Mouse (Mus musculus) left cerebral cortex, adult 9 months (tissue): ENCODE measurements around the gene Mettl9.
"Not testable (repeated sequence)": the region's sequence is repeated elsewhere in the genome, so short reads cannot be mapped to it uniquely, and the experiment has no call there.

Source experiments
- DNase-seq, 2 experiments: peaks; one replicate each; pipeline ENCODE4 v3.0.0; 2022; ENCODE audit warnings: low spot score in 2 of 2

Mettl9 gene

DNA sequence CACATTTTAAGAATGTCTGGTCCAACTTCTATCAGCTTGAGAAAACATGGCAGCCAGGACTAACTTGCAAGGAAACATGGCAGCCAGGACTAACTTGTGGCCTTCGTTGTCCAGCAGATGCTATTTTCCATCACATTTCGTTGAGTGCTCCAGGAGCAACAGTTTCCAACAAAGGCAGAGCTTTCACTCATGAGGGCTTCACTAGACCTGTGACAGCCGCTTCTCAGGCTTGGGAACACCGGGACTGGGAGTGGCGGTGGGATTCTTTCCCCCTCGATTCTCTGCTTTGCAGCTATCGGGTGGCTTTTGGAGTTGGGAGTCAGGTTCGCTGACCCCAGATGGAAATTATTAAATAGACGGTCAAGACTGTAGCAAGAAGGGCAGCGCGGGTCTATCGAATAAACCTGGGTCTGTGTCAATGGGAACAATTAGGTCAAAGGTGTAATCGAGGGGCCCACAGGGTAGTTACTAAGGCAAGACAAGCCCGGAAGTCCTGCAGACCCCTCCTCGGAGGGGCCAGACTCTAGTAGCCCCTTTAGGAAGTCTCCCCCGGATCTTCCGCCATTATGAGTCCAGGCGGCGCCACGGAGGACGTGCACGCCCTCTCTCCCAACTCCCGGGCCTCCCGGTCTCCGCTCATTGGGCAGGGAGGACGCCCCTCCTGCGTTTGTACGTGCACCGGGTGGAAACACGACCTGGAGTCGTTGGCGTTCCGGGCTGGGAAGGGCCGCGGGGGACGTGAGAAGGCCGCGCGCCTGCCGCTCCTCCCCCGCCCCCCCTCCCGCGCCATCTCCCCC, at the start of gene Mettl9:
Gene Mettl9, plus strand, starts transcription at position 590 of the 797 bp plus-strand sequence.
- DNase-seq: peak; percentile 71 to 93

GRCm38 (mm10) chr7:120991191-120991590, 43.1 kb upstream of the Mettl9 start:
- no peak for DNase-seq

DNA sequence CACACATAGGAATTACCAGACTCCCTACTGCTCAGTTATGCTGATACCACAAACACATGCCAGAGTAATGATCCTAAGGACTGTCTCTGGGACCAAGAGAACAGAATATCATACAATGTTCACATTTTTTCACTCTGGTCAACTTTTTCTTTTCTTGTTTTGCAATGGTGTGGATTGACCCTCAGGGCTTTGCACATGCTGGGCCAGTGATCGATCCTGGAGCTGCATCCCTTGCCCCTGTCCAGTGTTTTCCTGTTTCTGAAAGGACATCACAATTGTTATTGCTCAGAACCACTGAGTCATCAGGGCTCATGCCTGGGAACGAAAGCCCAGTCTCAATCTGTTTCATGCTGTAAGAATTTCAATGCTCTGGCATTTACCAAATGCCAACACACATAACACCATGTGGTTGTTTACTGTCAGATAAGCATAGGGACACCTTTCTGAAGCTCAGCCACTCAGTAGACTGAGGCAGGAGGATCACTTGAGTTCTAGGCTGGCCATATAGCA, 35.2 kb upstream of the Mettl9 start:
- DNase-seq: no peak

- no peak for DNase-seq
Measured at GRCm38 (mm10) chr7:121000065-121000822, 34.0 kb upstream of the Mettl9 start.

DNA sequence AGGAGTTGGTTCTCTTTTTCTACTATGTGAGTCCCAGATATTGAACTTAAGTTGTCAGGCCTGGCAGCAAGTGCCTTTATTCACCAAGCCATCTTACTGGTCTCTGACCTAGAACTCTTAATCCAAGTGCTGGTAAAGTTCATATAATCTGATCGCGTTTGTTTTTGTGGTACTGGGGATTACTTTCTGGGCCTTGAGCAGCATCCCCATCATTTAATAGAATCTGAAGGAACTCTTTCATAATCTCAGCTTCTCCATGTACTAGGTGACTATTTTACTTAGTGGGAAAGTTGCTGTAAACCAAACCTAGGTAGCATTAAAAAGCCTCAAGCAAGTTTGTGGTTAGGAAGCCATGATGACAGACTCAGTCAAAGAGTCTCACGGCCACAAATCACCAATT, 32.4 kb upstream of the Mettl9 start:
- DNase-seq: no peak

GRCm38 (mm10) chr7:121002407-121002928, 31.8 kb upstream of the Mettl9 start:
- DNase-seq: no peak

- DNase-seq: no peak
Measured at GRCm38 (mm10) chr7:121003793-121004418, 30.3 kb upstream of the Mettl9 start.

DNA sequence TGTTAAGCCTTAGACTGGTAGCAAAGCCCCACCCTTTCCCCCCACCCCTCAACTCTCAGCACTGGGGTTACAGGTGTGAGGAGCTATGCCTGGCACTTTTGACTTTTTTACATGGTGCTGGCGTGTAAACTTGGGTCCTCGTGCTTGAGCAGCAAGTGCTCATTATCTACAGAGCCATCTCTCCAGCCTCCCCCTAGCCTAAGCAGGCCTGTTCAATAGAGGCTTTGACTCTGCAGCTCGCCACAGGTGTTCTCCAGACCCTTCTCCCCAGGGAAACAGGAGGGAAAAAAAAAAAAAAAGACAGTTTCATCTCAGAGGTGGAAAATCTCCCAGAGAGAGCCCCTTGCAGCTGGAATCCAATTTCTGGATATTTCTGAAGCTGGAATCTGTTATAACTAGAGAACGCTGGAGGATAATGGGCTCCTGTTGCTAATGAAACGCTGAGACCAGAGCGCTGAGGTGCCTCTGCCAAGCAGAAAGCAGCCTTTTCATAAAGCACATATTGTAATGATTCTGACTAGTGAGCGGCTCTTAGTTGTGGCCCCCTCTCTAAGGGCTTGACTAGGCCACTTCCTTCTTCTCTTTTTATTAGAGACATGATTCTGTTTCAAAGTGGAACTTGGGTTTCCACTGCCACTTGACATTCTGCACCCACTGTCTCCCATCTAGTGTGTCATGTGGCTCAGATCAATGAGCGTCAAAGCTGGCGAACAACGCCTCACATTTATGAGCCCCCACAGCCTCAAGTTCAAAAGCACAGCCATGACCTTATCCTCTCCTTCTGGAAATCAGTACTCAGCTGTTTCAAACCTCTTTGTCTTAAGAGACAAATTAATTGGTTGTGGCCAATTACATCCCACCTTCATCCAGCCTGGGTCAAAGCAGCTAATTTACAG, 22.2 kb upstream of the Mettl9 start:
- DNase-seq: no peak

GRCm38 (mm10) chr7:121014486-121014885, 19.8 kb upstream of the Mettl9 start:
- DNase-seq: no peak

- DNase-seq: no peak
Measured at GRCm38 (mm10) chr7:121018778-121019177, 15.5 kb upstream of the Mettl9 start.

DNA sequence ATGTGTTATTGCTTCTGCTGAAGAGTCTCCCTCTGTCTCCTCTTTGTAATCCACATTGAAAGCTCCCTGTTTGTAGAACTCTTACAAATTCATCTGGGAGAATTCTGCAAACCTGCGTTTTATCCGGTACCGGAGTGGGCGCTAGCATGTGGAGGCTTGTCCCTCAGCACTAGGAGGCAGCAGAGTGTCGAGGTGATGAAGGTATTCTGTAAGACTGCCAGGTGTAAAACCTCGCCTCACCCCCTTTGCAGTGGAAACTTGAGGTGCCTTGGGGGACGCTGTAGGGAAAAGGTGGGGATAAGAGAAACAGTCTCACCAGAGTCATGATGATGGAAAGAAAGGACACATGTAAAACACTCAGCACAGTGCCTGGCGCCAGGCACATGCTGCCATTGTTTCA, 14.0 kb upstream of the Mettl9 start:
- peak in 1 of 2 experiments; percentile 4 for DNase-seq

DNA sequence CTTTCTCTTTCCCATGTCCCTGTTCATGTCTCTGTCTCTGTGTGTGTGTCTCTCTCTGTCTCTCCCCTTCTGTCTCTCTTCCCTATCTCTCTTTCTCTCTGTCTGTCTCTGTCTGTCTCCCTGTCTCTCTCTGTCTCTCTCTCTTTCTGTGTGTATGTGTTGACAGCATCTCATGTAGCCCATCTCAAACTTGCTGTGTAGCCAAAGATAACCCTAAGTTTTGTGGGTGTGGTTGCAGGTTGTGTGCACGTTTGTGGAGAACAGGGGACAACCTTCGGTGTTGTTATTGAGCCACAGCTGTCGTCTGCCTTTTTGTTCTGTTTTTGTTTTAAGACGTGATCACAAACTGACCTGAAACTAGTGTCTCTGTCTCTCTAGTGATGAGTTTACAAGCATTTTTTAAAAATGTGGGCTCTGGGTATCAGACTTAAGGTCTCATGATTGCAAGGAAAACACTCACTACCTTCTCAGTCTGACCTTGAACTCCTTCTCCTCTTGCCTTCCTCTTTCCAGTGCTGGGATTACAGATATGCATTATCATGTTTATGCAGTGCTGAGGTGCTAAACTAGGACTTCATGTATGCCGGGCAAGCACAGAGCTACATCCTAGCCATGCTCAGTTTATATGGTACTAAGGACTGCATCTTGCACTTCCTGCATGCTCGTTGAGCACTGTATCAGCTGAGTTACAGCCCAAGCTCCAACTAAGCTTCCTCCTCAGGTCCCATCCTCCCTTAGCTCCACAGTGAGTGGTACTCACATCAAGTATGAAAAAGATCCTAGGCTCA, 8.8 kb upstream of the Mettl9 start:
- DNase-seq: no peak

DNA sequence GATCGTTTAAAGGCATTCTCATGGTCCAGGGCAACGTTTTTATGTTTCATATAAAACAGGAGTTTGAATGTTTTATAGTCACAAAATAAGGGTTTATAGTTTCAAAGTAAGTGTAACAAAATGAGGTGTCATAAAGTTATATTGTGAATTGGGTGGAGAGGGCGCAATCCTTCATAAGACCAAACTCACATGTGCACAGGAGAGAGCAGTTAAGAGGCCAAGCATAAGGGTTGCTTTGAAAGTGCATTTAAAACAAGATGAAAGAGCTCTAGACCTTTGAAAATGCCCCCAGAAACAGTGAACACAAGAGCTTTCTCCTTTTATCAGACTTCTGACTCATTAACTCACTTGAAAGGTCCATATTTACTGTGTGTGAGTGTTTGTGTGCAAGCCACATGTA, 7.9 kb upstream of the Mettl9 start:
- no peak for DNase-seq

- DNase-seq: not testable (repeated sequence)
Measured at GRCm38 (mm10) chr7:121029947-121030346, 4.3 kb upstream of the Mettl9 start.

DNA sequence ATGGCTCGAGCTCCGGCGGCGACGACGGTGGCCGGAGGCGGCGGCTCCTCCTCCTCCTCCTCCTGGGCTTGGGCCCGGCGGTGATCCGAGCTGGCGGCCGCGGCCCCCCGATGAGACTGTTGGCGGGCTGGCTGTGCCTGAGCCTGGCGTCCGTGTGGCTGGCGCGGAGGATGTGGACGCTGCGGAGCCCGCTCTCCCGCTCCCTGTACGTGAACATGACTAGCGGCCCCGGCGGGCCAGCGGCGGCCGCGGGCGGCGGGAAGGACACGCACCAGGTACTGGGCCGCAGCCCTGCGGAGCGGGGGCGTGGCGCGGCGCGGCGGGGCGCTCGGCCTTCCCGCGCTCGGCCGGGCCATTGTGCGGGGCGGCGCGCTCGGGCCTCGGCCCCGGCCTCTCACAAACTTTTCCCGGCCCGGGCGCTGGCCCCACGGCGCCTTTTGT, 476 bp downstream of the Mettl9 start:
- DNase-seq: peak in 1 of 2 experiments; percentile 8

DNA sequence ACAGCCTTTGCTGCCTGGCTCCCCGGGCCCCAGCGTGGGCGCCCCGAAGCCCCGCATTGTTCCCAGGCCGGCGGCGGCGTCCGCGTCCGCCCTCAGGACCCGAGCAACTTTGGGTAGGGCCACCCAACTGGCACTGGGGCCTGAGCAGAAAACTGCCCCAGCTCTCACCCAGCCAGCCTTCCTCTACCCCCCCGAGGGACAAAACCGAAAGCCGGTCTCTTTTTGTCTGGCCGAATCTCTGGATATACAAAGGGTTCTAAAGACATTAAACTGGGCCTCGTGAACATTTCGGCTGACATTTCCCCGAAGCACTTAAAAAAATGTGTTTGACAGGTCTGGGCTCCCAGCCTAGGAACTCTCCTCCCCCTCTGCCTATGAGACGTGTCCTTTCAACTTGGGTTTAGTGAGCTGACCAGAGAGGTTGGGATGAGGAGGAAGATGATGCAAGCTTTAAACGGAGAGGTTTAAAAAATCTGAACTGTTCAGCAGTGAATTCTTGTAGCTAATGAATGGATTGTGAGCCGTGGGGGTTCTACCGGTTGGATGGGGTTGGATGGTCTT, 996 bp downstream of the Mettl9 start:
- DNase-seq: peak in 1 of 2 experiments; percentile 27

GRCm38 (mm10) chr7:121040595-121040994, 6.3 kb downstream of the Mettl9 start:
- no peak for DNase-seq

DNA sequence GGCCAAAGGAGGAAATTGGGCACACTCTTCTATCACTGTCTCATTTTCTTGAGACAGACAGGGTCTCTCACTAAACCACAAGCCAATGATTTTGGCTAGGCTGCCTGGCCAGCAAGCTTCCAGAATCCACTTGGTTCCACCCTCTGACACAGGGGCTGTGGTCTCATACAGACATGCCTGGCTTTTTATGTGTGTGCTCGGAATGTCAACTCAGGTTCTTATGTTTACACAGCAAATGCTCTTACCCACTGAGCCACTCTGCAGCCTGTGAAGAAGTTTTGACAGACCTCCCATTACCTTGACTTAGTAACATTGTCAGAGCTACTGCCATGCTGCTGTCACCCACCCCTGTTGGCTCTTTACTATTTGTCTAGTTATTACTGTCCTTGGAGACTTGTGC, 7.7 kb downstream of the Mettl9 start:
- DNase-seq: no peak

DNA sequence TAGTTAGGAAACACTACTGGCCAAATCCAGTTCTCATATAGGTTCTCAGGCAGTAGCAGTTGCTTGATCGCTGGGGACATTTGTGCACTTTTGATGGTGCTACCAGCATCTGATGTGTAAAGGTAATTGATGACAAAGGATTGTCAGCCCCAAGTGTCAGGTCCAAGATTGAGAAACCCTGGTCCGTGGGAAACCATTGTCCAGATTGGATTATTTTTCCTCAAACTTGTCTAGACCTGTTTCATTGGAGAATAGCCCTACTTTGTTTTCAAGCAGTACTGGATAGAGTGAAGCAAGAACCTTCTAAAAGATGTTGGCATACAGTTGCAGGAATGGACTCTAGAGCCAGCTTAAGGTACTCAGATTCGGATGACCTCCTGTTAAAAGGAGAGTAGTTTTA, 8.8 kb downstream of the Mettl9 start:
- DNase-seq: no peak

DNA sequence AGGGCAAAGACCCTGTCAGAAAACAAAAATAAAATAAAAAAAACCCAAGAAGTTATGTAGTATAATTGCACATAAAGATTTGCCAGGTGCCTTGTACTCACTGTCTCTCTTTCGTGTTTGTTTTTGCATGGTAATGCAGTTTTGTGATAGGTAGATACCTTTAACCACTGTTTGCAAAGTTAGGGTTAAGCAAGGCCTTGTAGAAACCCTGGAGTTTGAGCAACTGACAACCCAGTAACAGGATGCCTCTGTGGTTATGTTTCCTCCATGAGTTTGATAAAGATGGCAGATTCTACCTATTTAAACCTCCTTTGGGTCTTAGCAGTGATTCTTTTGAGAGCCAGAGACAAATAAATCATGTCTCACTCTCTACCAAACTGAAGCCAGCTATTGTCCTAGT, 9.3 kb downstream of the Mettl9 start:
- no peak for DNase-seq
